28 mouse cellular contexts compared by ENCODE assay signal in genomic region chr2:129315831-129316230, GRCm38 (mm10). TPM values are rescaled to one million over a fixed set of nuclear protein-coding genes. Genes with fewer than 3 reads are reported as not detected.
DNase-seq lines count a peak whose midpoint lies in the region; ATAC-seq and TF ChIP-seq lines count a peak whose summit lies in the region.
"Had no signal": no experiment of that assay in that cellular context is flagged by ENCODE, and none has a peak within 500 bp of the region (broad histone marks: within the 10 kb centered on the region; RNA-seq: fewer than 3 reads in every experiment).

No protein-coding gene starts in this region.

- H3K9ac ChIP-seq in liver, postnatal 0 days (replicated peaks), result no peak overlapping the region
- no peak overlapping the region for H3K9ac ChIP-seq in liver, embryonic 12.5 days
- no peak overlapping the region for H3K9ac ChIP-seq in forebrain, embryonic 15.5 days (replicated peaks)
- H3K9ac ChIP-seq: forebrain, embryonic 13.5 days; heart, embryonic 13.5 days; hindbrain, embryonic 15.5 days; limb, embryonic 15.5 days; midbrain, embryonic 13.5 days; stomach, embryonic 15.5 days had no signal

- TF ChIP-seq CTCF in liver, postnatal 0 days (IDR thresholded peaks at IDR 0.05; ENCODE audit: low read depth), result no peak

- H3K27me3 ChIP-seq in liver, postnatal 0 days (ENCODE audit: insufficient read depth, low read length), result no peaks in the 10 kb centered on the region
- H3K27me3 ChIP-seq in liver, embryonic 12.5 days (replicated peaks), result peaks cover 3% of the 10 kb centered on the region; the same call in 1 of the 2 replicates
- no peaks in the 10 kb centered on the region for H3K27me3 ChIP-seq in splenic B cell, adult 2 months (ENCODE audit: control insufficient read depth, insufficient read depth, low read length, poor library complexity, severe bottlenecking)
- no peaks in the 10 kb centered on the region for H3K27me3 ChIP-seq in forebrain, embryonic 15.5 days
- H3K27me3 ChIP-seq: forebrain, embryonic 13.5 days; heart, embryonic 13.5 days; hindbrain, embryonic 15.5 days; limb, embryonic 15.5 days; midbrain, embryonic 13.5 days; stomach, embryonic 15.5 days had no signal

- H3K9me3 ChIP-seq in liver, postnatal 0 days (ENCODE audit: low read length), result no peaks in the 10 kb centered on the region
- H3K9me3 ChIP-seq in liver, embryonic 12.5 days (replicated peaks), result no peaks in the 10 kb centered on the region
- H3K9me3 ChIP-seq in forebrain, embryonic 15.5 days, result no peaks in the 10 kb centered on the region
- H3K9me3 ChIP-seq: embryonic facial prominence, embryonic 10.5 days; forebrain, embryonic 13.5 days; heart, embryonic 13.5 days; hindbrain, embryonic 15.5 days; limb, embryonic 15.5 days; midbrain, embryonic 13.5 days; stomach, embryonic 15.5 days had no signal

- no peak overlapping the region for H3K4me2 ChIP-seq in liver, postnatal 0 days (ENCODE audit: low read depth, low read length)
- H3K4me2 ChIP-seq in liver, embryonic 12.5 days, result no peak overlapping the region
- no peak overlapping the region for H3K4me2 ChIP-seq in forebrain, embryonic 15.5 days (replicated peaks)
- H3K4me2 ChIP-seq: forebrain, embryonic 13.5 days; heart, embryonic 13.5 days; hindbrain, embryonic 15.5 days; limb, embryonic 15.5 days; midbrain, embryonic 13.5 days; stomach, embryonic 15.5 days had no signal

- DNase-seq in liver, postnatal 0 days, result no peak
- peak; percentile 50 to 59 for DNase-seq in lung, postnatal 4 days
- DNase-seq in splenic B cell, adult 2 months (ENCODE audit: low read depth, low spot score), result peak; percentile 47
- DNase-seq in gastrocnemius, adult 18-20 months (ENCODE audit: low spot score), result no peak
- no peak for DNase-seq in cerebellum, postnatal 25 days
- DNase-seq: adrenal gland, adult 2 months; cerebellum, adult 11 months; cerebellum, postnatal 36 days; gastrocnemius, postnatal 36 days; heart, postnatal 36 days; kidney, adult 11 months; kidney, postnatal 14 days; layer of hippocampus, adult 9-11 months; spleen, adult 18-20 months; thymus, postnatal 14 days had no signal

- no peak overlapping the region for H3K27ac ChIP-seq in liver, postnatal 0 days (ENCODE audit: low read depth)
- H3K27ac ChIP-seq in liver, embryonic 12.5 days, result no peak overlapping the region
- H3K27ac ChIP-seq in forebrain, embryonic 15.5 days (replicated peaks), result no peak overlapping the region
- H3K27ac ChIP-seq: embryonic facial prominence, embryonic 10.5 days; forebrain, embryonic 13.5 days; heart, embryonic 13.5 days; hindbrain, embryonic 15.5 days; limb, embryonic 15.5 days; midbrain, embryonic 13.5 days; stomach, embryonic 15.5 days had no signal

- peaks cover 4% of the 10 kb centered on the region for H3K4me1 ChIP-seq in liver, postnatal 0 days (ENCODE audit: insufficient read depth)
- no peaks in the 10 kb centered on the region for H3K4me1 ChIP-seq in liver, embryonic 12.5 days
- no peaks in the 10 kb centered on the region for H3K4me1 ChIP-seq in forebrain, embryonic 15.5 days
- H3K4me1 ChIP-seq: forebrain, embryonic 13.5 days; heart, embryonic 13.5 days; hindbrain, embryonic 15.5 days; limb, embryonic 15.5 days; midbrain, embryonic 13.5 days; stomach, embryonic 15.5 days had no signal

- WGBS in liver, postnatal 0 days (ENCODE audit: insufficient replicate concordance), result 53% methylated on average over 4 of the region's 4 CpGs
- WGBS in liver, embryonic 12.5 days (ENCODE audit: insufficient replicate concordance), result 35% methylated on average over 4 of the region's 4 CpGs
- 84% methylated on average over 4 of the region's 4 CpGs for WGBS in forebrain, embryonic 15.5 days

- TF ChIP-seq EP300 in liver, postnatal 0 days (IDR thresholded peaks at IDR 0.05; ENCODE audit: low read depth), result no peak

- peak; percentile 36; the same call in 1 of the 2 replicates for ATAC-seq in liver, postnatal 0 days
- ATAC-seq in liver, embryonic 12.5 days, result no peak
- ATAC-seq in activated CD4-positive, CD25-positive, alpha-beta regulatory T cell, adult 4 months, result peak; percentile 43
- no peak for ATAC-seq in forebrain, embryonic 15.5 days (replicated peaks)
- ATAC-seq: forebrain, embryonic 13.5 days; midbrain, embryonic 13.5 days had no signal

- H3K4me3 ChIP-seq in liver, postnatal 0 days (ENCODE audit: low read depth, low read length), result no peak overlapping the region
- no peak overlapping the region for H3K4me3 ChIP-seq in liver, embryonic 12.5 days
- H3K4me3 ChIP-seq in forebrain, embryonic 15.5 days, result no peak overlapping the region
- H3K4me3 ChIP-seq: embryonic facial prominence, embryonic 10.5 days; forebrain, embryonic 13.5 days; heart, embryonic 13.5 days; hindbrain, embryonic 15.5 days; limb, embryonic 15.5 days; midbrain, embryonic 13.5 days; stomach, embryonic 15.5 days had no signal

- H3K36me3 ChIP-seq in liver, postnatal 0 days (replicated peaks; ENCODE audit: insufficient read depth, low read length), result no peaks in the 10 kb centered on the region
- H3K36me3 ChIP-seq in liver, embryonic 12.5 days, result no peaks in the 10 kb centered on the region
- no peaks in the 10 kb centered on the region for H3K36me3 ChIP-seq in splenic B cell, adult 2 months (ENCODE audit: control insufficient read depth, insufficient read depth, low read length, poor library complexity, severe bottlenecking)
- H3K36me3 ChIP-seq in forebrain, embryonic 15.5 days, result no peaks in the 10 kb centered on the region
- H3K36me3 ChIP-seq: embryonic facial prominence, embryonic 10.5 days; heart, embryonic 13.5 days; hindbrain, embryonic 15.5 days; limb, embryonic 15.5 days; midbrain, embryonic 13.5 days; stomach, embryonic 15.5 days had no signal

RNA-seq across cellular contexts. Expression of gene Il1a, which starts 6.1 kb away (rescaled TPM):
- polyA plus RNA-seq in liver, postnatal 0 days (2015; fragmentation: Nextera tagmentation; extraction: Ambion mirVana), result 4.8 and 6.3 TPM in 2 replicates
- 2.8 and 3.7 TPM in 2 replicates for polyA plus RNA-seq in liver, embryonic 12.5 days (2016; fragmentation: Nextera tagmentation; extraction: Ambion mirVana)
- under 1 TPM; 0.20 to 0.33 TPM for polyA plus RNA-seq in activated CD4-positive, CD25-positive, alpha-beta regulatory T cell, adult 4 months (2017; shearing (Covaris generic))
- total RNA-seq in gastrocnemius, adult 18-20 months (2021), result not detected
- 0.26 and 0.29 TPM in 2 replicates for polyA plus RNA-seq in forebrain, embryonic 15.5 days (2015; fragmentation: Nextera tagmentation; extraction: Ambion mirVana)
- total RNA-seq: adrenal gland, adult 2 months; ES-E14; gastrocnemius, postnatal 36 days; heart, postnatal 36 days had no signal
- polyA plus RNA-seq: adrenal gland, adult 2 months; embryonic facial prominence, embryonic 10.5 days; lung, embryonic 16.5 days had no signal

RNA-seq across cellular contexts. Expression of gene Ckap2l, which starts 18.8 kb away (rescaled TPM):
- 12.3 and 13.2 TPM in 2 replicates for polyA plus RNA-seq in liver, postnatal 0 days (2015; fragmentation: Nextera tagmentation; extraction: Ambion mirVana)
- polyA plus RNA-seq in liver, embryonic 12.5 days (2016; fragmentation: Nextera tagmentation; extraction: Ambion mirVana), result 31.6 and 36.3 TPM in 2 replicates
- polyA plus RNA-seq in activated CD4-positive, CD25-positive, alpha-beta regulatory T cell, adult 4 months (2017; shearing (Covaris generic)), result 10 to 100 TPM; 10.8 to 18.2 TPM
- not detected for total RNA-seq in gastrocnemius, adult 18-20 months (2021)
- polyA plus RNA-seq in forebrain, embryonic 15.5 days (2015; fragmentation: Nextera tagmentation; extraction: Ambion mirVana), result 22.2 and 24.3 TPM in 2 replicates

RNA-seq across cellular contexts. Expression of gene Il1b, which starts 55.1 kb away (rescaled TPM):
- 1.3 TPM in 2 replicates for polyA plus RNA-seq in liver, postnatal 0 days (2015; fragmentation: Nextera tagmentation; extraction: Ambion mirVana)
- polyA plus RNA-seq in liver, embryonic 12.5 days (2016; fragmentation: Nextera tagmentation; extraction: Ambion mirVana), result 0.38 and 0.44 TPM in 2 replicates
- polyA plus RNA-seq in activated CD4-positive, CD25-positive, alpha-beta regulatory T cell, adult 4 months (2017; shearing (Covaris generic)), result not detected
- not detected for total RNA-seq in gastrocnemius, adult 18-20 months (2021)
- not detected in 2 replicates for polyA plus RNA-seq in forebrain, embryonic 15.5 days (2015; fragmentation: Nextera tagmentation; extraction: Ambion mirVana)
- total RNA-seq: ES-E14; gastrocnemius, postnatal 36 days; left cerebral cortex, postnatal 25 days had no signal
- polyA plus RNA-seq: embryonic facial prominence, embryonic 10.5 days; heart, embryonic 13.5 days; hindbrain, embryonic 15.5 days; lung, embryonic 16.5 days; midbrain, embryonic 13.5 days had no signal

Comparison
In these comparisons a context has a peak if more than half of its experiments do, and no peak if none do; other contexts are left out.
1. ATAC-seq: peak in liver, postnatal 0 days (single experiment) and activated CD4-positive, CD25-positive, alpha-beta regulatory T cell, adult 4 months (single experiment); none in liver, embryonic 12.5 days (single experiment) and forebrain, embryonic 15.5 days (single experiment).
2. DNase-seq: peak in lung, postnatal 4 days (2 of 2) and splenic B cell, adult 2 months (single experiment); none in liver, postnatal 0 days (single experiment), gastrocnemius, adult 18-20 months (single experiment) and cerebellum, postnatal 25 days (0 of 2).